Mouse (Mus musculus) limb, embryonic 14.5 days (tissue): ENCODE results near the gene Cmtm8. TPM values are rescaled to one million over a fixed set of nuclear protein-coding genes. Genes with fewer than 3 reads are reported as not detected.

Source experiments
- ATAC-seq: fragments of 200-750 bp; cut with Nextera tagmentation; 2 replicates; pipeline ENCODE4 v1.8.0; 2017; ENCODE audit warnings: low read depth, moderate number of reproducible peaks, moderate TSS enrichment; ENCODE audit not compliant: low FRiP score
- DNase-seq: peaks from one replicate; pipeline ENCODE4 v3.0.0-alpha.2; 2015; ENCODE audit warnings: low spot score
- H3K27ac ChIP-seq: fragments of 300-500 bp; sonication (generic); replicated peaks from 2 replicates; pipeline ENCODE4 v1.5.1; 2014; ENCODE audit warnings: low read depth, mild to moderate bottlenecking, low read length, moderate library complexity, mixed read lengths
- H3K27me3 ChIP-seq: fragments of 300-500 bp; sonication (generic); 2 replicates; pipeline ENCODE4 v1.6.1; 2014; ENCODE audit warnings: low read length, mixed read lengths; ENCODE audit not compliant: control insufficient read depth, insufficient read depth
- H3K36me3 ChIP-seq: fragments of 300-500 bp; sonication (generic); 2 replicates; pipeline ENCODE4 v1.6.1; 2014; ENCODE audit warnings: mild to moderate bottlenecking, low read length, moderate library complexity, mixed read lengths; ENCODE audit not compliant: control insufficient read depth, insufficient read depth
- H3K4me1 ChIP-seq: fragments of 300-500 bp; sonication (generic); 2 replicates; pipeline ENCODE4 v1.6.1; 2014; ENCODE audit warnings: antibody characterized with exemption, low read length, mixed read lengths; ENCODE audit not compliant: control insufficient read depth, insufficient read depth
- H3K4me2 ChIP-seq: fragments of 300-500 bp; sonication (generic); replicated peaks from 2 replicates; pipeline ENCODE4 v1.6.1; 2014; ENCODE audit warnings: low read depth, mild to moderate bottlenecking, low read length, moderate library complexity; ENCODE audit not compliant: severe bottlenecking
- H3K4me3 ChIP-seq: fragments of 300-500 bp; sonication (generic); replicated peaks from 2 replicates; pipeline ENCODE4 v1.5.1; 2014; ENCODE audit warnings: low read length
- H3K9ac ChIP-seq: fragments of 300-500 bp; sonication (generic); 2 replicates; pipeline ENCODE4 v1.6.1; 2014; ENCODE audit warnings: mild to moderate bottlenecking, low read depth, low read length, moderate library complexity; ENCODE audit not compliant: severe bottlenecking
- H3K9me3 ChIP-seq: fragments of 300-500 bp; sonication (generic); 2 replicates; pipeline ENCODE4 v1.6.1; 2016; ENCODE audit warnings: low read length; ENCODE audit not compliant: control insufficient read depth
- POLR2A ChIP-seq: fragments of 200-500 bp; IDR thresholded peaks from 2 replicates; pipeline ENCODE4 v1.8.0; 2012; ENCODE audit warnings: inconsistent platforms, mild to moderate bottlenecking, moderate library complexity, borderline replicate concordance; ENCODE audit not compliant: insufficient read depth, insufficient read length; ENCODE audit errors: extremely low read depth
- WGBS: fragments of 180-500 bp; shearing (Covaris S2); extraction: QIAGEN DNeasy Blood & Tissue Kit; methylation state at CpG from one replicate; pipeline ENCODE4 v1.1.7; 2014; 5-methylcytosine and 5-hydroxymethylcytosine counted together
- polyA plus RNA-seq, 2 experiments: library from polyadenylated mRNA; depleted of rRNA in 1 of 2; stranded (reverse) in 1 of 2; unstranded in 1 of 2; fragments of >200 nt; fragmentation: Nextera tagmentation in 1 of 2; extraction: Ambion mirVana in 1 of 2; gene quantifications; 2 replicates each; pipeline versions ENCODE4 v1.2.1 to v1.2.3; 2012 to 2014

Gene Cmtm8
- polyA plus RNA-seq, 2 experiments: 14.2 to 20.5 TPM

- ATAC-seq (no peak), DNase-seq (no peak)
- Histone ChIP-seq H3K4me3 (no peak overlapping the region), H3K27ac (0 out of 2 replicates have a peak overlapping the region, but pooled peaks have one; percentile 5), H3K9me3 (no peaks in the 10 kb centered on the region), H3K36me3 (peaks cover 67% of the 10 kb centered on the region), H3K9ac (no peak overlapping the region), H3K4me2 (no peak overlapping the region), H3K27me3 (no peaks in the 10 kb centered on the region), H3K4me1 (peaks cover 2% of the 10 kb centered on the region)
- no peak for TF ChIP-seq POLR2A
- WGBS: 65% methylated on average over 11 of the region's 11 CpGs
Observed at GRCm38 (mm10) chr9:114761848-114762247, 82.1 kb downstream of the Cmtm8 start.

- Histone ChIP-seq H3K27ac (no peak overlapping the region), H3K4me3 (no peak overlapping the region), H3K36me3 (peaks cover 75% of the 10 kb centered on the region), H3K9ac (no peak overlapping the region), H3K4me2 (no peak overlapping the region), H3K27me3 (no peaks in the 10 kb centered on the region), H3K9me3 (no peaks in the 10 kb centered on the region), H3K4me1 (no peaks in the 10 kb centered on the region)
- TF ChIP-seq POLR2A: no peak
- WGBS: 74% methylated on average over 5 of the region's 5 CpGs
- no peak for ATAC-seq
- DNase-seq: no peak
Observed at GRCm38 (mm10) chr9:114760353-114760752, 83.6 kb downstream of the Cmtm8 start.

GRCm38 (mm10) chr9:114759886-114760285 lies 84.1 kb downstream of the Cmtm8 start:
- ATAC-seq (no peak), DNase-seq (no peak)
- Histone ChIP-seq H3K4me1 (no peaks in the 10 kb centered on the region), H3K9ac (no peak overlapping the region), H3K27me3 (no peaks in the 10 kb centered on the region), H3K27ac (no peak overlapping the region), H3K4me3 (no peak overlapping the region), H3K4me2 (no peak overlapping the region), H3K36me3 (peaks cover 79% of the 10 kb centered on the region), H3K9me3 (no peaks in the 10 kb centered on the region)
- no peak for TF ChIP-seq POLR2A
- 84% methylated on average over 4 of the region's 4 CpGs for WGBS

- no peaks in the 10 kb centered on the region for H3K9me3 ChIP-seq
- no peaks in the 10 kb centered on the region for H3K4me1 ChIP-seq
- no peak overlapping the region for H3K4me2 ChIP-seq
- H3K36me3 ChIP-seq: peaks cover 81% of the 10 kb centered on the region
- ATAC-seq (no peak), DNase-seq (no peak)
- H3K9ac ChIP-seq: no peak overlapping the region
- TF ChIP-seq POLR2A: no peak
- H3K27me3 ChIP-seq: no peaks in the 10 kb centered on the region
- WGBS: 87% methylated on average over 5 of the region's 5 CpGs
- no peak overlapping the region for H3K27ac ChIP-seq
- no peak overlapping the region for H3K4me3 ChIP-seq
Observed at GRCm38 (mm10) chr9:114758801-114759200, 85.2 kb downstream of the Cmtm8 start.

GRCm38 (mm10) chr9:114758272-114758671 lies 85.7 kb downstream of the Cmtm8 start:
- no peak overlapping the region for H3K27ac ChIP-seq
- DNase-seq (no peak), ATAC-seq (no peak)
- no peak for TF ChIP-seq POLR2A
- no peak overlapping the region for H3K9ac ChIP-seq
- no peaks in the 10 kb centered on the region for H3K27me3 ChIP-seq
- no peaks in the 10 kb centered on the region for H3K9me3 ChIP-seq
- H3K4me1 ChIP-seq: no peaks in the 10 kb centered on the region
- 88% methylated on average over 7 of the region's 7 CpGs for WGBS
- H3K4me3 ChIP-seq: no peak overlapping the region
- H3K36me3 ChIP-seq: peaks cover 80% of the 10 kb centered on the region
- H3K4me2 ChIP-seq: no peak overlapping the region

- Histone ChIP-seq H3K4me1 (no peaks in the 10 kb centered on the region; the same call in 1 of the 2 replicates), H3K9ac (peak overlapping the region; percentile 59), H3K9me3 (no peaks in the 10 kb centered on the region), H3K27ac (0 out of 2 replicates have a peak overlapping the region, but pooled peaks have one; percentile 35), H3K4me3 (peak overlapping the region; percentile 48), H3K4me2 (peak overlapping the region; percentile 76), H3K27me3 (no peaks in the 10 kb centered on the region), H3K36me3 (peaks cover 48% of the 10 kb centered on the region)
- DNase-seq (peak; percentile 84), ATAC-seq (peak; percentile 83)
- WGBS: 9% methylated on average over 34 of the region's 36 CpGs
- no peak for TF ChIP-seq POLR2A
Observed at GRCm38 (mm10) chr9:114752863-114753484, 91.0 kb downstream of the Cmtm8 start.
